Mouse (Mus musculus): ENCODE results near the gene Scml4. TPM values are rescaled to one million over a fixed set of nuclear protein-coding genes. Genes with fewer than 3 reads are reported as not detected.

Scml4 gene
- total and polyA plus RNA-seq, 3 experiments = 0.03 to 0.08 TPM; not detected in 1

DNA sequence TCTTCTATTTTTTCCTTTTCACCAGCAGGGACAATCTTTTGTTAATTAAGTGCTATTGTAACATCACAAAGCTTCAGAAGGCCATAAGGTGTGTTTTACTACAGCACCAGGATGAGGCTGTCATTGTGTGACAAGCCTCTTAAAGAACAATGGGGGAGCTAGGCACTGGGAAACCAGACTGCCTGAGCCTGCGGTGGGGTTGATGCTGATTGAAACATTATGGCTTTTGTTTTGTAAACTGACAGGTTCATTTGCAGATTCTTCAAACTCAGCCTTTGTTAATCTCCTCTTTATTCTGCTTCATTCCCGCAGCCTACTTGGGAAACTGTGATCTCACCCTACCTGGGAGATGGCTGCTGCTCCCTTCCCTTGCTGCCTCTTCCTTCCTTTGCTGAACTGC, 108.2 kb downstream of the Scml4 start:
- Histone ChIP-seq H3K79me2 (ENCODE audit: control insufficient read depth, insufficient read depth, low read length, poor library complexity) (no peaks in the 10 kb centered on the region), H3K27ac (ENCODE audit: control insufficient read depth, low read depth, low read length) (no peak overlapping the region), H3K4me3 (ENCODE audit: control insufficient read depth in 1 of 2, insufficient read depth in 1 of 2, low read depth in 2 of 2, low read length in 2 of 2) (no peak overlapping the region), H3K9me3 (replicated peaks; ENCODE audit: insufficient read depth, low read length) (no peaks in the 10 kb centered on the region), H3K9ac (ENCODE audit: control insufficient read depth, low read depth, low read length, poor library complexity, severe bottlenecking) (no peak overlapping the region), H3K36me3 (ENCODE audit: control insufficient read depth in 1 of 2, insufficient read depth in 2 of 2, low read length in 2 of 2) (no peaks in the 10 kb centered on the region), H3K4me1 (ENCODE audit: control insufficient read depth in 1 of 2, insufficient read depth in 2 of 2, low read length in 2 of 2) (peaks cover 0 to under 1% of the 10 kb centered on the region in 2 experiments; a peak in 1 of 4 replicates), H3K27me3 (ENCODE audit: control insufficient read depth in 1 of 2, insufficient read depth in 2 of 2, low read length in 2 of 2) (peaks cover 0 to 12% of the 10 kb centered on the region in 2 experiments; a peak in 3 of 4 replicates)
- TF ChIP-seq ELF1 (IDR thresholded peaks at IDR 0.05; ENCODE audit: low read depth, low read length) (no peak), HCFC1 (IDR thresholded peaks at IDR 0.05; ENCODE audit: low read depth, low read length) (no peak), ZNF384 (IDR thresholded peaks at IDR 0.05; ENCODE audit: low read depth, low read length) (no peak), RAD21 (IDR thresholded peaks at IDR 0.05; ENCODE audit: low read depth, low read length) (no peak), TAL1 (IDR thresholded peaks at IDR 0.05; ENCODE audit: low read length) (no peak), UBTF (IDR thresholded peaks at IDR 0.05; ENCODE audit: borderline replicate concordance, insufficient read depth, low read depth, low read length) (no peak), JUND (IDR thresholded peaks at IDR 0.05; ENCODE audit: low read depth, low read length) (no peak), CTCF (IDR thresholded peaks at IDR 0.05 in 2 of 3, conservative IDR thresholded peaks at IDR 0.05 in 1 of 3; ENCODE audit: control insufficient read depth in 1 of 3, insufficient read depth in 1 of 3, low read depth in 2 of 3, low read length in 3 of 3, poor library complexity in 1 of 3, severe bottlenecking in 1 of 3) (no peak), MYB (IDR thresholded peaks at IDR 0.05; ENCODE audit: low read depth, low read length) (no peak), BHLHE40 (IDR thresholded peaks at IDR 0.05; ENCODE audit: borderline replicate concordance, low read depth, low read length) (no peak), POLR2AphosphoS5 (IDR thresholded peaks at IDR 0.05; ENCODE audit: borderline replicate concordance, low read depth, low read length) (no peak)
- no peak for DNase-seq (ENCODE audit: low read depth, low spot score)

- Histone ChIP-seq H3K4me1 (ENCODE audit: control insufficient read depth in 1 of 2, insufficient read depth in 2 of 2, low read length in 2 of 2) (no peaks in the 10 kb centered on the region), H3K27ac (ENCODE audit: control insufficient read depth, low read depth, low read length) (no peak overlapping the region), H3K4me3 (ENCODE audit: control insufficient read depth in 1 of 2, insufficient read depth in 1 of 2, low read depth in 2 of 2, low read length in 2 of 2) (no peak overlapping the region), H3K36me3 (ENCODE audit: control insufficient read depth in 1 of 2, insufficient read depth in 2 of 2, low read length in 2 of 2) (no peaks in the 10 kb centered on the region), H3K79me2 (ENCODE audit: control insufficient read depth, insufficient read depth, low read length, poor library complexity) (no peaks in the 10 kb centered on the region), H3K9ac (ENCODE audit: control insufficient read depth, low read depth, low read length, poor library complexity, severe bottlenecking) (no peak overlapping the region), H3K27me3 (ENCODE audit: control insufficient read depth in 1 of 2, insufficient read depth in 2 of 2, low read length in 2 of 2) (peaks cover 0 to 12% of the 10 kb centered on the region in 2 experiments), H3K9me3 (replicated peaks; ENCODE audit: insufficient read depth, low read length) (no peaks in the 10 kb centered on the region)
- DNase-seq (ENCODE audit: low read depth, low spot score) = peak; percentile 44
- peak; percentile 36 for TF ChIP-seq RAD21 (IDR thresholded peaks at IDR 0.05; ENCODE audit: low read depth, low read length)
- no peak for TF ChIP-seq MXI1 (IDR thresholded peaks at IDR 0.05; ENCODE audit: low read depth, low read length)
- TF ChIP-seq CTCF (IDR thresholded peaks at IDR 0.05 in 2 of 3, conservative IDR thresholded peaks at IDR 0.05 in 1 of 3; ENCODE audit: control insufficient read depth in 1 of 3, insufficient read depth in 1 of 3, low read depth in 2 of 3, low read length in 3 of 3, poor library complexity in 1 of 3, severe bottlenecking in 1 of 3) = peak in 2 of 3 experiments; percentile 52 to 66; a peak in 5 of 6 replicates
- TF ChIP-seq MEF2A (IDR thresholded peaks at IDR 0.05; ENCODE audit: extremely low read depth, insufficient replicate concordance, low read depth, low read length, poor library complexity, severe bottlenecking) = no peak
Observed at GRCm38 (mm10) chr10:42972504-42973172, 112.5 kb downstream of the Scml4 start.

Data from MEL (cell line).